Mouse (Mus musculus) cerebellum, adult 2 months (tissue): ENCODE data around the gene Hacd2.

Source experiments
- CTCF ChIP-seq: fragments of 200-500 bp; IDR thresholded peaks from 2 replicates; pipeline ENCODE4 v1.5.1; 2011; ENCODE audit warnings: low read depth, mild to moderate bottlenecking, control low read depth, low read length, moderate library complexity, borderline replicate concordance; ENCODE audit not compliant: insufficient read depth
- POLR2A ChIP-seq: fragments of 200-500 bp; IDR thresholded peaks from 2 replicates; pipeline ENCODE4 v1.6.1; 2011; ENCODE audit warnings: low read length, control low read depth, borderline replicate concordance; ENCODE audit not compliant: insufficient read depth

GRCm38 (mm10) chr16:35055861-35056260 is 33.6 kb downstream of the Hacd2 start:
- TF ChIP-seq CTCF: no peak
- TF ChIP-seq POLR2A: no peak
